25 mouse cellular contexts compared by ENCODE assay signal in genomic region chr19:14614816-14615215, GRCm38 (mm10). TPM values are rescaled to one million over a fixed set of nuclear protein-coding genes. Genes with fewer than 3 reads are reported as not detected.
DNase-seq lines count a peak whose midpoint lies in the region; ATAC-seq and TF ChIP-seq lines count a peak whose summit lies in the region.
"Had no signal": no experiment of that assay in that cellular context is flagged by ENCODE, and none has a peak within 500 bp of the region (broad histone marks: within the 10 kb centered on the region; RNA-seq: fewer than 3 reads in every experiment).

No protein-coding gene starts in this region.

- no peaks in the 10 kb centered on the region for H3K36me3 ChIP-seq in CH12.LX (replicated peaks in 1 of 2; ENCODE audit: control insufficient read depth in 1 of 2, insufficient read depth in 1 of 2, low read length in 1 of 2)
- H3K36me3 ChIP-seq in kidney, embryonic 15.5 days, result no peaks in the 10 kb centered on the region
- H3K36me3 ChIP-seq: embryonic facial prominence, embryonic 13.5 days; embryonic facial prominence, embryonic 15.5 days; forebrain, embryonic 10.5 days; forebrain, embryonic 12.5 days had no signal

- no peak overlapping the region for H3K4me3 ChIP-seq in CH12.LX (replicated peaks in 1 of 3; ENCODE audit: low read depth in 2 of 3, low read length in 2 of 3, poor library complexity in 1 of 3)
- H3K4me3 ChIP-seq in kidney, embryonic 15.5 days (replicated peaks), result no peak overlapping the region
- H3K4me3 ChIP-seq: embryonic facial prominence, embryonic 13.5 days; embryonic facial prominence, embryonic 15.5 days; erythroblast, embryonic 14.5 days; forebrain, embryonic 10.5 days; forebrain, embryonic 12.5 days had no signal

- no peak overlapping the region for H3K9ac ChIP-seq in CH12.LX (ENCODE audit: insufficient read depth, low read depth)
- H3K9ac ChIP-seq in kidney, embryonic 15.5 days, result no peak overlapping the region
- H3K9ac ChIP-seq: embryonic facial prominence, embryonic 13.5 days; embryonic facial prominence, embryonic 15.5 days; forebrain, embryonic 12.5 days had no signal

- in situ Hi-C loops in CH12.LX (cut with MboI; ENCODE audit: low pct_ligation_motif_present, low pct_unique_long_range_greater_than_20kb, low sequenced_read_pairs), result no loop called here

- 80% methylated on average over 5 of the region's 5 CpGs for WGBS in kidney, embryonic 15.5 days

- TF ChIP-seq RAD21 in CH12.LX (IDR thresholded peaks at IDR 0.05; ENCODE audit: low read depth, low read length), result peak; percentile 49

- peak in 1 of 2 experiments; percentile 53; a peak in 2 of 4 replicates for TF ChIP-seq CTCF in CH12.LX (conservative IDR thresholded peaks at IDR 0.05 in 1 of 2, IDR thresholded peaks at IDR 0.05 in 1 of 2; ENCODE audit: low read depth in 2 of 2, low read length in 2 of 2)

- dilution Hi-C loops in CH12.LX (cut with MboI; ENCODE audit: extremely low pct_ligation_motif_present, extremely low pct_unique_long_range_greater_than_20kb, low sequenced_read_pairs), result no loop called here

- no peak overlapping the region for H3K4me2 ChIP-seq in CH12.LX (ENCODE audit: insufficient read depth, low read depth, poor library complexity, severe bottlenecking)
- H3K4me2 ChIP-seq in kidney, embryonic 15.5 days, result no peak overlapping the region
- H3K4me2 ChIP-seq: embryonic facial prominence, embryonic 13.5 days; embryonic facial prominence, embryonic 15.5 days; forebrain, embryonic 12.5 days had no signal

- H3K4me1 ChIP-seq in CH12.LX (ENCODE audit: control insufficient read depth in 1 of 2, insufficient read depth in 2 of 2), result peaks cover 0 to 36% of the 10 kb centered on the region in 2 experiments; a peak in 3 of 4 replicates
- H3K4me1 ChIP-seq in kidney, embryonic 15.5 days, result peaks cover 3% of the 10 kb centered on the region; the same call in 1 of the 2 replicates
- H3K4me1 ChIP-seq: embryonic facial prominence, embryonic 13.5 days; embryonic facial prominence, embryonic 15.5 days; forebrain, embryonic 10.5 days; forebrain, embryonic 12.5 days had no signal

- TF ChIP-seq EP300 in CH12.LX (IDR thresholded peaks at IDR 0.05; ENCODE audit: low read length), result peak; percentile 32; the same call in 1 of the 2 replicates

- DNase-seq in 416B (ENCODE audit: low read depth) (peak; percentile 51), CH12.LX (ENCODE audit: extremely low read depth) (peak; percentile 85)
- DNase-seq in brain, adult 2 months (ENCODE audit: low read depth, low spot score), result peak; percentile 40
- no peak for DNase-seq in adrenal gland, postnatal 10 days
- no peak for DNase-seq in thymus, postnatal 36 days
- DNase-seq: adrenal gland, adult 8-10 months; adrenal gland, postnatal 25 days; B cell, adult 2 months; cerebellum, adult 11-12 months; cerebellum, adult 2 months; cerebellum, adult 9-10 months; cerebellum, postnatal 14 days; cerebellum, postnatal 36 days; embryo, embryonic 11 days had no signal

- no peaks in the 10 kb centered on the region for H3K9me3 ChIP-seq in CH12.LX (replicated peaks; ENCODE audit: low read length)
- no peaks in the 10 kb centered on the region for H3K9me3 ChIP-seq in kidney, embryonic 15.5 days (replicated peaks)
- H3K9me3 ChIP-seq: embryonic facial prominence, embryonic 13.5 days; embryonic facial prominence, embryonic 15.5 days; forebrain, embryonic 10.5 days; forebrain, embryonic 12.5 days had no signal

- no peaks in the 10 kb centered on the region for H3K79me2 ChIP-seq in CH12.LX (replicated peaks; ENCODE audit: control insufficient read depth, extremely low read depth, insufficient read depth, poor library complexity, severe bottlenecking)

- no peak for TF ChIP-seq POLR2A in CH12.LX (IDR thresholded peaks at IDR 0.05; ENCODE audit: low read depth, low read length)

- H3K27me3 ChIP-seq in CH12.LX (replicated peaks), result no peaks in the 10 kb centered on the region
- H3K27me3 ChIP-seq in kidney, embryonic 15.5 days, result no peaks in the 10 kb centered on the region
- H3K27me3 ChIP-seq: embryonic facial prominence, embryonic 15.5 days; forebrain, embryonic 12.5 days had no signal

- no peak overlapping the region for H3K27ac ChIP-seq in CH12.LX (ENCODE audit: insufficient read depth, low read depth)
- no peak overlapping the region for H3K27ac ChIP-seq in kidney, embryonic 15.5 days
- H3K27ac ChIP-seq: embryonic facial prominence, embryonic 13.5 days; embryonic facial prominence, embryonic 15.5 days; forebrain, embryonic 10.5 days; forebrain, embryonic 12.5 days had no signal

- no peak for ATAC-seq in kidney, embryonic 15.5 days (replicated peaks; ENCODE audit: low FRiP score)
- ATAC-seq: activated CD4-positive, CD25-positive, alpha-beta regulatory T cell, adult 4 months; CD4-positive, CD25-positive, alpha-beta regulatory T cell, adult 4 months; forebrain, embryonic 14.5 days; forebrain, embryonic 16.5 days; Patski had no signal

TF ChIP-seq in CH12.LX, 34 proteins besides CTCF, POLR2A, EP300 and RAD21:
- TF ChIP-seq ZC3H11A (IDR thresholded peaks at IDR 0.05; ENCODE audit: low read depth, low read length), result no peak
- no peak for TF ChIP-seq SIN3A (IDR thresholded peaks at IDR 0.05; ENCODE audit: low read length)
- no peak for TF ChIP-seq HCFC1 (IDR thresholded peaks at IDR 0.05; ENCODE audit: low read depth, low read length)
- no peak for TF ChIP-seq NELFE (IDR thresholded peaks at IDR 0.05; ENCODE audit: low read depth, low read length)
- no peak for TF ChIP-seq E2F4 (IDR thresholded peaks at IDR 0.05; ENCODE audit: insufficient replicate concordance, low read depth, low read length)
- TF ChIP-seq KAT2A (IDR thresholded peaks at IDR 0.05; ENCODE audit: insufficient replicate concordance, low read length), result no peak
- no peak for TF ChIP-seq MAZ (IDR thresholded peaks at IDR 0.05; ENCODE audit: low read depth, low read length)
- TF ChIP-seq PAX5 (IDR thresholded peaks at IDR 0.05; ENCODE audit: low read length), result no peak
- 0 out of 2 replicates have a peak, but pooled peaks have one; percentile 14 for TF ChIP-seq MAFK (IDR thresholded peaks at IDR 0.05; ENCODE audit: insufficient replicate concordance, low read length)
- peak; percentile 49; the same call in 1 of the 2 replicates for TF ChIP-seq IRF4 (IDR thresholded peaks at IDR 0.05; ENCODE audit: low read depth, low read length)
- TF ChIP-seq ETS1 (conservative IDR thresholded peaks at IDR 0.05; ENCODE audit: low read depth, low read length), result peak; percentile 81
- TF ChIP-seq MEF2A (IDR thresholded peaks at IDR 0.05; ENCODE audit: borderline replicate concordance, low read depth, low read length), result peak; percentile 61; the same call in 1 of the 2 replicates
- TF ChIP-seq NRF1 (IDR thresholded peaks at IDR 0.05; ENCODE audit: low read depth, low read length), result no peak
- no peak for TF ChIP-seq MAX (IDR thresholded peaks at IDR 0.05; ENCODE audit: low read length)
- TF ChIP-seq TBP (conservative IDR thresholded peaks at IDR 0.05; ENCODE audit: low read depth, low read length), result no peak
- TF ChIP-seq ZNF384 (IDR thresholded peaks at IDR 0.05; ENCODE audit: low read depth, low read length), result no peak
- peak; percentile 60 for TF ChIP-seq SMC3 (IDR thresholded peaks at IDR 0.05; ENCODE audit: low read depth, low read length)
- TF ChIP-seq RCOR1 (conservative IDR thresholded peaks at IDR 0.05; ENCODE audit: low read depth, low read length), result no peak
- no peak for TF ChIP-seq POLR2AphosphoS2 (IDR thresholded peaks at IDR 0.05; ENCODE audit: low read depth, low read length)
- no peak for TF ChIP-seq ZMIZ1 (IDR thresholded peaks at IDR 0.05; ENCODE audit: low read depth, low read length)
- no peak for TF ChIP-seq ZKSCAN1 (IDR thresholded peaks at IDR 0.05; ENCODE audit: borderline replicate concordance, low read depth, low read length)
- TF ChIP-seq GABPA (IDR thresholded peaks at IDR 0.05; ENCODE audit: insufficient replicate concordance, low read depth, low read length), result no peak
- peak; percentile 79 for TF ChIP-seq CHD2 (IDR thresholded peaks at IDR 0.05; ENCODE audit: low read length)
- 0 out of 2 replicates have a peak, but pooled peaks have one; percentile 14 for TF ChIP-seq MYC (IDR thresholded peaks at IDR 0.05; ENCODE audit: low read depth, low read length)
- TF ChIP-seq ELF1 (IDR thresholded peaks at IDR 0.05; ENCODE audit: low read depth, low read length), result 0 out of 2 replicates have a peak, but pooled peaks have one; percentile 13
- peak; percentile 74 for TF ChIP-seq JUND (conservative IDR thresholded peaks at IDR 0.05; ENCODE audit: low read depth, low read length)
- TF ChIP-seq JUN (IDR thresholded peaks at IDR 0.05; ENCODE audit: insufficient read depth, low read depth, low read length), result peak; percentile 74
- TF ChIP-seq MXI1 (IDR thresholded peaks at IDR 0.05; ENCODE audit: low read depth, low read length), result no peak
- TF ChIP-seq USF2 (conservative IDR thresholded peaks at IDR 0.05; ENCODE audit: low read depth, low read length), result no peak
- no peak for TF ChIP-seq UBTF (IDR thresholded peaks at IDR 0.05; ENCODE audit: low read depth, low read length)
- TF ChIP-seq TCF12 (IDR thresholded peaks at IDR 0.05; ENCODE audit: low read depth, low read length), result peak; percentile 41; the same call in 1 of the 2 replicates
- no peak for TF ChIP-seq CHD1 (IDR thresholded peaks at IDR 0.05; ENCODE audit: low read depth, low read length)
- TF ChIP-seq USF1 (IDR thresholded peaks at IDR 0.05; ENCODE audit: low read depth, low read length), result no peak
- TF ChIP-seq BHLHE40 (IDR thresholded peaks at IDR 0.05; ENCODE audit: low read depth, low read length), result peak; percentile 61; the same call in 1 of the 2 replicates

RNA-seq across cellular contexts. Expression of gene Tle4, which starts 17.0 kb away (rescaled TPM):
- 18.9 and 19.8 TPM in 2 replicates for total RNA-seq in CH12.LX (2012; rRNA removed)
- 23.4 and 23.9 TPM in 2 replicates for total RNA-seq in CH12.LX (2014; rRNA removed)
- polyA plus RNA-seq in CH12.LX (2012; ENCODE audit: insufficient read length, low read depth), result 23.8 and 27.7 TPM in 2 replicates
- 10 to 100 TPM; 12.2 to 14.3 TPM for total RNA-seq in adrenal gland, postnatal 10 days (2021)
- 15.0 and 15.4 TPM in 2 replicates for polyA plus RNA-seq in kidney, embryonic 15.5 days (2015; fragmentation: Nextera tagmentation; extraction: Ambion mirVana)

Comparison
In these comparisons a context has a peak if more than half of its experiments do, and no peak if none do; other contexts are left out.
1. DNase-seq: peak in 416B (single experiment), CH12.LX (single experiment) and brain, adult 2 months (single experiment); none in adrenal gland, postnatal 10 days (single experiment) and thymus, postnatal 36 days (0 of 2).